Mouse (Mus musculus) cerebellum, postnatal 14 days (tissue): Measurements from ENCODE around the gene Tuba8.

Source experiments
- DNase-seq, 2 experiments: peaks; one replicate each; pipeline ENCODE4 v3.0.0; 2021; ENCODE audit warnings: mixed read lengths in 2 of 2

The Tuba8 gene

GRCm38 (mm10) chr6:121236386-121236785 is 25.9 kb downstream of the Tuba8 start:
- DNase-seq = no peak

- no peak for DNase-seq
These were observed 27.7 kb downstream of the Tuba8 start for GRCm38 (mm10) chr6:121238209-121238608.

- DNase-seq = no peak
These were observed 31.3 kb downstream of the Tuba8 start for GRCm38 (mm10) chr6:121241780-121242179.

GRCm38 (mm10) chr6:121243161-121243560 is 32.7 kb downstream of the Tuba8 start:
- no peak for DNase-seq

- DNase-seq = peak; percentile 79 to 83
These were observed 34.9 kb downstream of the Tuba8 start, which contains the start of gene Usp18 for GRCm38 (mm10) chr6:121245127-121246036. TSS of gene Usp18 (plus strand) at chr6:121245906.

GRCm38 (mm10) chr6:121246037-121246361 is 35.5 kb downstream of the Tuba8 start:
- DNase-seq = no peak

GRCm38 (mm10) chr6:121250406-121250805 is 39.9 kb downstream of the Tuba8 start:
- DNase-seq = no peak

- no peak for DNase-seq
These were observed 40.8 kb downstream of the Tuba8 start for GRCm38 (mm10) chr6:121251256-121251655.

- peak; percentile 86 to 91 for DNase-seq
These were observed 50.1 kb downstream of the Tuba8 start for GRCm38 (mm10) chr6:121260548-121260947.

- no peak for DNase-seq
These were observed 50.7 kb downstream of the Tuba8 start for GRCm38 (mm10) chr6:121261233-121261632.

GRCm38 (mm10) chr6:121262004-121262403 is 51.5 kb downstream of the Tuba8 start:
- no peak for DNase-seq

- DNase-seq = no peak
These were observed 52.0 kb downstream of the Tuba8 start for GRCm38 (mm10) chr6:121262496-121262895.

GRCm38 (mm10) chr6:121270156-121270555 is 59.7 kb downstream of the Tuba8 start:
- DNase-seq = no peak

- DNase-seq = no peak
These were observed 61.2 kb downstream of the Tuba8 start for GRCm38 (mm10) chr6:121271707-121272074.

GRCm38 (mm10) chr6:121272075-121272800 is 61.7 kb downstream of the Tuba8 start:
- peak; percentile 84 to 86 for DNase-seq

- DNase-seq = peak; percentile 21 to 31
These were observed 63.9 kb downstream of the Tuba8 start for GRCm38 (mm10) chr6:121274356-121274755.
